Mouse (Mus musculus) midbrain, embryonic 11.5 days (tissue): Measurements from ENCODE around the gene Polr3c. TPM values are rescaled to one million over a fixed set of nuclear protein-coding genes. Genes with fewer than 3 reads are reported as not detected.
"Not testable (repeated sequence)": the region's sequence is repeated elsewhere in the genome, so short reads cannot be mapped to it uniquely, and the experiment has no call there.

ENCODE experiments used
- ATAC-seq: fragments of 200-750 bp; cut with Nextera tagmentation; 2 replicates; pipeline ENCODE4 v1.8.0; 2017; ENCODE audit warnings: moderate TSS enrichment, moderate library complexity; ENCODE audit not compliant: low FRiP score
- DNase-seq: peaks from one replicate; pipeline ENCODE4 v3.0.0; 2015; ENCODE audit warnings: low spot score; ENCODE audit errors: missing footprints
- H3K27ac ChIP-seq: fragments of 300-500 bp; sonication (generic); 2 replicates; pipeline ENCODE4 v1.5.1; 2014; ENCODE audit warnings: low read depth, low read length
- H3K27me3 ChIP-seq: fragments of 300-500 bp; sonication (generic); 2 replicates; pipeline ENCODE4 v1.6.1; 2014; ENCODE audit warnings: mild to moderate bottlenecking, low read length, moderate library complexity, mixed read lengths; ENCODE audit not compliant: control insufficient read depth, insufficient read depth
- H3K36me3 ChIP-seq: fragments of 300-500 bp; sonication (generic); 2 replicates; pipeline ENCODE4 v1.6.1; 2014; ENCODE audit warnings: mild to moderate bottlenecking, low read length, moderate library complexity, mixed read lengths; ENCODE audit not compliant: control insufficient read depth, insufficient read depth
- H3K4me1 ChIP-seq: fragments of 300-500 bp; sonication (generic); 2 replicates; pipeline ENCODE4 v1.6.1; 2014; ENCODE audit warnings: low read length; ENCODE audit not compliant: control insufficient read depth, insufficient read depth
- H3K4me2 ChIP-seq: fragments of 300-500 bp; sonication (generic); 2 replicates; pipeline ENCODE4 v1.6.1; 2014; ENCODE audit warnings: mild to moderate bottlenecking, moderate library complexity
- H3K4me3 ChIP-seq: fragments of 300-500 bp; sonication (generic); 2 replicates; pipeline ENCODE4 v1.5.1; 2014; ENCODE audit warnings: low read depth, low read length
- H3K9ac ChIP-seq: fragments of 300-500 bp; sonication (generic); 2 replicates; pipeline ENCODE4 v1.6.1; 2014; ENCODE audit warnings: low read length
- H3K9me3 ChIP-seq: fragments of 300-500 bp; sonication (generic); 2 replicates; pipeline ENCODE4 v1.6.1; 2016; ENCODE audit warnings: low read length; ENCODE audit not compliant: control insufficient read depth
- whole genome bisulfite sequencing: fragments of 180-500 bp; shearing (Covaris S2); extraction: QIAGEN DNeasy Blood & Tissue Kit; methylation state at CpG from one replicate; pipeline ENCODE4 v1.1.7; 2014; 5-methylcytosine and 5-hydroxymethylcytosine counted together
- polyA plus RNA-seq: library from polyadenylated mRNA; unstranded; fragments of >200 nt; fragmentation: Nextera tagmentation; extraction: Ambion mirVana; gene quantifications from 2 replicates; pipeline ENCODE4 v1.2.1, GENCODE M21; 2014

Gene Polr3c
- polyA plus RNA-seq, 1 experiment from 2014 or later: 41.6 TPM

DNA sequence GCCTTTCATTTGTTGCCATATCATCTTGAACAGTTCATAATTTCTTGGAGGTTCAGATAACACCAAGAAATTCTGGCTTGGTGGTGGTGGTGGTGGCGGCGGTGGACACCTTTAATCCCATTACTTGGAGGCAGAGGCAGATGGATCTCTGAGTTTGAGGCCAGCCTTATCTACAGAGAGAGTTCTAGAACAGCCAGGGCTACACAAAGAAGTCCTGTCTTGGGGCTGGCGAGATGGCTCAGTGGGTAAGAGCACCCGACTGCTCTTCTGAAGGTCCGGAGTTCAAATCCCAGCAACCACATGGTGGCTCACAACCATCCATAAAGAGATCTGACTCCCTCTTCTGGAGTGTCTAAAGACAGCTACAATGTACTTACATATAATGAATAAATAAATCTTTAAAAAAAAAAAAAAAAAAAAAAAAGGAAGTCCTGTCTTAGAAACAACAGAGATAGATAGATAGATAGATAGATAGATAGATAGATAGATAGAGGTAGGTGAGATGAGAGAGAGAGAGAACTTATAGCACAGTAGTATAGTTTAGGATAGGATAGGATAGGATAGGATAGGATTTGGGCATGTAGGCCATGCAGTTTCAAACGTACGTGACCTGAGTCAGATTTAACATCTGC is 61.6 kb downstream of the Polr3c start:
- peak; percentile 6 for DNase-seq
- ATAC-seq, H3K9ac ChIP-seq, H3K4me2 ChIP-seq, H3K9me3 ChIP-seq, H3K27me3 ChIP-seq, H3K4me1 ChIP-seq, H3K27ac ChIP-seq, H3K36me3 ChIP-seq, H3K4me3 ChIP-seq: not testable (repeated sequence)
- 92% methylated on average over 7 of the region's 7 CpGs for WGBS

DNA sequence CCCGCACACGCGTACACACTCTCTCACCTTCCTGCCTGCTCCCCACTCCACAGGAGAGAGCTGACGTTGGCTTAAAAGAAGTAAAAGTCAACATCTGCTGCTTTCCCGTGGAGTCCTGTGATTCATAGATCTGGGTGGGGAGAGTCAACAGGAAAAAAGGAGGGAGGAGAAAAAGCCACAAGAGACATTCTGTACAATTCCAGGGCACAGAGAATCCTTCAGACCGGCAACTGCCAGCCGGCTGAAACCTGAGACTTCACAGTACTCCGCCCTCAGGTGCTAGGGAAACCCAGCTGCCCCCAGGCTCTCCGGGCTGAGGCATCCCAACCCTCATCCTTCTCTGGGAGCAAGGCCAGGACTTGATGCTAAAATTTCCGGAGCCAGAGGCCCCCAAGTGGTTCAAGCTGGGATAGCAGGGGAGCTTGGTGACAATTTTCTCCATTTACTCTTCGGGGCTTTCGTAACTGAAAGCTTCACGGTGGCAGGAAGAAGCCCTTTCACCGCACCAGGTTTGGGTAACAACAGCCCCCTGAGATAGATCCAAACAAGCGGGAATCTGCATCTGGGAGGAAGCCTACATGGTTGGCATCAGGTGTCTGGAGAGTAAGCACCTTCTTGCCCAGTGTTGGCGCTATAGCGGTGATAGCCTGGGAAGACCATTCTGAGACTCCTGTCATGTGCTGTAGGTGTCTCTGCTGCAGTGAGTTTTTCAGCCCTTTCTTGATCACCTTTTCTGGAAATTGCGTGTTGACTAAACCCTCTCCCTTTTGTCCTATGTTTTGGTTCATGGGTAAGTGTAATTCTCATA is 63.8 kb downstream of the Polr3c start:
- no peak overlapping the region for H3K27ac ChIP-seq
- 5% methylated on average over 18 of the region's 18 CpGs for WGBS

DNA sequence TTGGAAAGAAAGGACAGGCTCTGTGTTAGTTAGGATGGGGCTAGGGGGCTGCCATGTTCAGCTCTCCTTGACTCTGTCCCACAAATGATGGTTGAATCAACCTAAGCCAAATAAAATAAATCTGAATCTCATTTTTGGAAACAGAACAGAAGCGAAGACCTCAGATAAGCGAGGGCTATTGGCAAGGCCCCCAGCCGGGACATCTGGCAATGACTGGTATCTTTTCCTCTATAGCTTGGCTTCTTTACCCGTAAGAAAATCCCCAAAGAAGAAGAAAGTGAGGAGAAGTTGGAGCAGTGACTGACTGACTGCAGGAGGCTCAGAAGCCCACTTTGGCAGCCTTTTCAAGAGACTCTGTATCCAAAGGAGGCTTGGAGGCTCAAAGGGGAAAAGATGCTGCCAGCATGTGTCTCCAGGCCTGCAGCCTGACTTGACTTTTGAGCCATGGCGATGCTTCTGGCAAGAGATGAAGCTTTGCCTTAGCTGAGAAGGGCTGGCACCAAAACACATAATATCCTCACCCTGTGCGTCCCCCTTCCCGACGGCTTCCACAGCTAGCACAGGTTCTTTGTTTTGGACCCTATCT is 64.6 kb downstream of the Polr3c start:
- ATAC-seq (no peak), DNase-seq (no peak)
- Histone ChIP-seq H3K27ac (no peak overlapping the region), H3K9me3 (no peaks in the 10 kb centered on the region), H3K27me3 (no peaks in the 10 kb centered on the region), H3K4me2 (peak overlapping the region; percentile 44), H3K9ac (peak overlapping the region; percentile 52), H3K4me1 (peaks cover 3% of the 10 kb centered on the region; the same call in 1 of the 2 replicates), H3K4me3 (peak overlapping the region; percentile 12; the same call in 1 of the 2 replicates), H3K36me3 (no peaks in the 10 kb centered on the region)
- WGBS: 49% methylated on average over 8 of the region's 8 CpGs

More for the DNA sequence above, 63.8 kb downstream of the Polr3c start:
- no peaks in the 10 kb centered on the region for H3K36me3 ChIP-seq
- peak overlapping the region; percentile 12; the same call in 1 of the 2 replicates for H3K4me3 ChIP-seq
- H3K27me3 ChIP-seq: no peaks in the 10 kb centered on the region
- no peaks in the 10 kb centered on the region for H3K9me3 ChIP-seq
- peak; percentile 99 for DNase-seq
- ATAC-seq: peak; percentile 83
- peaks cover 3% of the 10 kb centered on the region; the same call in 1 of the 2 replicates for H3K4me1 ChIP-seq
- H3K4me2 ChIP-seq: peak overlapping the region; percentile 44
- H3K9ac ChIP-seq: peak overlapping the region; percentile 52

Other genes starting within 250 kb of the Polr3c start
- 1.3 and 1.7 TPM in 2 replicates for gene Hfe2, start 202.5 kb downstream of the Polr3c start, polyA plus RNA-seq
- 54.0 and 55.9 TPM in 2 replicates for gene Txnip, start 169.7 kb downstream of the Polr3c start, polyA plus RNA-seq
- 0.36 and 0.43 TPM in 2 replicates for gene Gm16253, start 150.6 kb downstream of the Polr3c start, polyA plus RNA-seq
- 12.1 and 14.7 TPM in 2 replicates for gene Polr3gl, start 133.4 kb downstream of the Polr3c start, polyA plus RNA-seq
- 1.5 and 2.0 TPM in 2 replicates for gene Ankrd34a, start 131.0 kb downstream of the Polr3c start, polyA plus RNA-seq
- 6.4 TPM in 2 replicates for gene Lix1l, start 126.5 kb downstream of the Polr3c start, polyA plus RNA-seq
- gene Rbm8a, start 97.7 kb downstream of the Polr3c start, polyA plus RNA-seq: 181 and 193 TPM in 2 replicates
- gene Pex11b, start 92.3 kb downstream of the Polr3c start, polyA plus RNA-seq: 43.9 and 46.7 TPM in 2 replicates
- gene Gm42957, start 92.2 kb downstream of the Polr3c start, polyA plus RNA-seq: 0.04 TPM in 2 replicates
- 0.33 and 0.52 TPM in 2 replicates for gene Itga10, start 82.0 kb downstream of the Polr3c start, polyA plus RNA-seq
- 0.10 and 0.19 TPM in 2 replicates for gene Ankrd35, start 57.5 kb downstream of the Polr3c start, polyA plus RNA-seq
- gene Pias3, start 31.2 kb downstream of the Polr3c start, polyA plus RNA-seq: 26.8 and 29.2 TPM in 2 replicates
- gene Nudt17, start 19.1 kb downstream of the Polr3c start, polyA plus RNA-seq: 14.4 and 16.3 TPM in 2 replicates
- gene Rnf115, start within 50 bp of the Polr3c start, polyA plus RNA-seq: 90.3 and 98.8 TPM in 2 replicates
- gene Pdzk1, start 101.7 kb upstream of the Polr3c start, polyA plus RNA-seq: 0.38 and 0.50 TPM in 2 replicates
- gene Cd160, start 101.7 kb upstream of the Polr3c start, polyA plus RNA-seq: 0.12 TPM in 1 of 2 replicates, not detected in the other
- 3.1 and 3.8 TPM in 2 replicates for gene Gja5, start 177.1 kb upstream of the Polr3c start, polyA plus RNA-seq
- 40.3 TPM in 2 replicates for gene Gpr89, start 177.7 kb upstream of the Polr3c start, polyA plus RNA-seq
- not detected in 2 replicates for gene Gja8, start 198.4 kb upstream of the Polr3c start, polyA plus RNA-seq